Mouse (Mus musculus) liver, embryonic 13.5 days (tissue): ENCODE results near the gene Dffa. TPM values are rescaled to one million over a fixed set of nuclear protein-coding genes. Genes with fewer than 3 reads are reported as not detected.

Experiments
- ATAC-seq: fragments of 200-750 bp; cut with Nextera tagmentation; 2 replicates; pipeline ENCODE4 v1.8.0; 2017; ENCODE audit warnings: low read depth, mild to moderate bottlenecking, moderate number of reproducible peaks, moderate library complexity
- DNase-seq: peaks from one replicate; pipeline ENCODE4 v3.0.0; 2022
- H3K27ac ChIP-seq: fragments of 300-500 bp; sonication (generic); 2 replicates; pipeline ENCODE4 v1.5.1; 2015; ENCODE audit warnings: moderate library complexity, mild to moderate bottlenecking, inconsistent platforms
- H3K27me3 ChIP-seq: fragments of 300-500 bp; sonication (generic); 2 replicates; pipeline ENCODE4 v1.6.1; 2015; ENCODE audit warnings: mild to moderate bottlenecking, inconsistent platforms
- H3K36me3 ChIP-seq: fragments of 300-500 bp; sonication (generic); 2 replicates; pipeline ENCODE4 v1.6.1; 2015; ENCODE audit warnings: mild to moderate bottlenecking, inconsistent platforms
- H3K4me1 ChIP-seq: fragments of 300-500 bp; sonication (generic); replicated peaks from 2 replicates; pipeline ENCODE4 v1.6.1; 2015; ENCODE audit warnings: inconsistent platforms
- H3K4me2 ChIP-seq: fragments of 300-500 bp; sonication (generic); 2 replicates; pipeline ENCODE4 v1.6.1; 2015; ENCODE audit warnings: inconsistent platforms, mild to moderate bottlenecking, moderate library complexity
- H3K4me3 ChIP-seq: fragments of 300-500 bp; sonication (generic); replicated peaks from 2 replicates; pipeline ENCODE4 v1.5.1; 2015; ENCODE audit warnings: mild to moderate bottlenecking, inconsistent platforms
- H3K9ac ChIP-seq: fragments of 300-500 bp; sonication (generic); 2 replicates; pipeline ENCODE4 v1.6.1; 2015; ENCODE audit warnings: mild to moderate bottlenecking, inconsistent platforms
- H3K9me3 ChIP-seq: fragments of 300-500 bp; sonication (generic); replicated peaks from 2 replicates; pipeline ENCODE4 v1.6.1; 2016; ENCODE audit warnings: inconsistent platforms
- whole genome bisulfite sequencing: fragments of 180-500 bp; shearing (Covaris S2); methylation state at CpG from one replicate; pipeline ENCODE4 v1.1.7; 2015; ENCODE audit not compliant: insufficient replicate concordance; 5-methylcytosine and 5-hydroxymethylcytosine counted together
- polyA plus RNA-seq: library from polyadenylated mRNA; unstranded; fragments of >200 nt; fragmentation: Nextera tagmentation; extraction: Ambion mirVana; gene quantifications from 2 replicates; pipeline ENCODE4 v1.2.1, GENCODE M21; 2015

The Dffa gene
- polyA plus RNA-seq, 1 experiment from 2014 or later, result 20.7 TPM

DNA sequence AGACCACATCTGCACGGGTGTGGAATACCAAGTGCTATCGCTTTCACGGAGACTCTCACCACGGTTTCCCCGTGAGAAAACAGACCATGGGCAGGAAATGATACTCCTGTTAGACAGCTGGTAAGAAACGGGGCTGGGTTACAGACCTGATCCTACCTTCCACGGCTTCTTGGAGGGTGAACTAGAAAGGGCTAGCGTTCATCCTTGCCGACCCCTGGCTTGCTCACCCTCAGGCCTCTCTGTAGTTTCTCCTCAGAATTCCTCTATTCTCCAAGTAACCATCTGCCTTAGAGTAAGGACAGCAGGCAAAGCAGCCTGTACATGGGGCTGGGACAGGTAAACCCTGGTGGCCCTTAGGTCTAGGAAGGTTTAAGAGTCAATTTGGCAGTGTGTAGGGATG, 45.2 kb downstream of the Dffa start:
- 61% methylated on average over 9 of the region's 9 CpGs for WGBS
- Histone ChIP-seq H3K27me3 (peaks cover 3% of the 10 kb centered on the region; the same call in 1 of the 2 replicates), H3K9ac (no peak overlapping the region), H3K4me1 (peaks cover 37% of the 10 kb centered on the region), H3K36me3 (peaks cover 49% of the 10 kb centered on the region), H3K9me3 (no peaks in the 10 kb centered on the region), H3K27ac (peak overlapping the region; percentile 30; the same call in 1 of the 2 replicates), H3K4me2 (no peak overlapping the region), H3K4me3 (no peak overlapping the region)
- DNase-seq, result no peak
- no peak for ATAC-seq

DNA sequence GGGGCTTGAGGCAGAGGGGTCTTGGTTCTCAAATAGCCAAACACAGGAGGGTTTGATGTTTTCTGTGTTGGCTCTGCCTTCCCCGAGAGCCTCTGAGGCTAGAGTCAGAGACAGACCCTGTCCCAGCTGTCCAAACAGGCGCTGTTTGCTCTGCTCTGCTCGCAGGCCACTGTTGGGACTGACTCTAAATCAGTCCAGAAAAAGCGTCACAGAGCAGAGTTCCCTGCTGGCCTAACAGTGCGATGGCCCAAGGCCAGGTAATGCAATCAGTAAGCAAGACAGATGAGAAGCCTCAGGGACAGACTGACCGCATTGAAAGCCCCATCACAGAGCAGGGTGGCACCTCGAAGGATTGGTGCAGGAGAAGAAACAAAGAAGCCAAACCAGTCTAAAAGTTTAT, 45.7 kb downstream of the Dffa start:
- Histone ChIP-seq H3K27me3 (peaks cover 3% of the 10 kb centered on the region; the same call in 1 of the 2 replicates), H3K27ac (peak overlapping the region; percentile 48; the same call in 1 of the 2 replicates), H3K4me3 (no peak overlapping the region), H3K9me3 (no peaks in the 10 kb centered on the region), H3K9ac (no peak overlapping the region), H3K4me1 (peaks cover 37% of the 10 kb centered on the region), H3K4me2 (no peak overlapping the region), H3K36me3 (peaks cover 54% of the 10 kb centered on the region)
- no peak for DNase-seq
- ATAC-seq, result peak; percentile 62
- WGBS, result 71% methylated on average over 7 of the region's 7 CpGs

DNA sequence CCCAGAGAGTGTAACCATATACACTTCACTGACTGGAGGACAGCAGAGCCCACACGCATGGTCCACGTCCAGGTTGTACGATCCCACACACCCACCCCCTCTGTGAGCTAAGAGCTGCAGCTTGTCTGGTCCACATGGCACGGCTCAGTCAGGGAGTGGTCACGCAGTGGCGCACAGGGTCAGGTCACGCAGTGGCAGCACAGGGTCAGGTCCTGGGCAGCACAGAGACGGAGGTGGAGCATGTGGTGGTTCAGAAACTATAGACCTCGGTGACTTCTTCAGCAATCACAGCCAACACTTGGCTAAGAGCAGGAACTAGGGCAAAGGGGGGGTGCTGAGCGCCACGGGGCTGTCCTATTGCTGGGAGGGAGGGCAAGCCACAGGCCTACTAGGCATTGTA, 46.3 kb downstream of the Dffa start:
- ATAC-seq, result peak; percentile 41
- H3K36me3 ChIP-seq, result peaks cover 60% of the 10 kb centered on the region

DNA sequence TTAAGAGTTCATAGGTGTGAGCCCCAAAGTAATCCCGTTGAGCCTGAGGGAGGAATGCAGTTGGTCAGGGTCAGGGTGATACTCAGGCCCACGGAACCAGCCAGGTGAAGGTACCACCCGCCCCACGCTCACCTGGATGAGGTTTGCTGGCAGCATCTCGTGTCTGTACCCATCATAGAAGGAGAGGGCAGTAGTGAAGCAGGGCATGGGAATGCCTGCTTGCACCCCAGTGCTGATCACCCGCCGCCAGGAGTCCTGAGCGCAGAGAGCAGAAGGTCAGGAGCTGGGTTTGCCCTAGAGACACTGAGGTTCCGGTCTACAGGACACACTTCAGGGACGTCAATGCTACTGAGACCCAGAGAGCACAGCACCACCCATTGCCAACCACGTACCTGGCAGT, 46.8 kb downstream of the Dffa start:
- peaks cover 37% of the 10 kb centered on the region for H3K4me1 ChIP-seq
- peak overlapping the region; percentile 48 for H3K27ac ChIP-seq
- no peak overlapping the region for H3K4me3 ChIP-seq
- DNase-seq, result no peak
- H3K9ac ChIP-seq, result no peak overlapping the region
- no peak for ATAC-seq
- WGBS, result 83% methylated on average over 11 of the region's 11 CpGs
- H3K4me2 ChIP-seq, result no peak overlapping the region
- no peaks in the 10 kb centered on the region for H3K27me3 ChIP-seq
- peaks cover 65% of the 10 kb centered on the region for H3K36me3 ChIP-seq
- H3K9me3 ChIP-seq, result no peaks in the 10 kb centered on the region

More for the DNA sequence above, 46.3 kb downstream of the Dffa start:
- peaks cover 1% of the 10 kb centered on the region; the same call in 1 of the 2 replicates for H3K27me3 ChIP-seq
- DNase-seq, result no peak
- no peak overlapping the region for H3K9ac ChIP-seq
- H3K27ac ChIP-seq, result peak overlapping the region; percentile 48
- peaks cover 37% of the 10 kb centered on the region for H3K4me1 ChIP-seq
- WGBS, result 71% methylated on average over 11 of the region's 11 CpGs
- no peak overlapping the region for H3K4me3 ChIP-seq
- no peak overlapping the region for H3K4me2 ChIP-seq
- H3K9me3 ChIP-seq, result no peaks in the 10 kb centered on the region

DNA sequence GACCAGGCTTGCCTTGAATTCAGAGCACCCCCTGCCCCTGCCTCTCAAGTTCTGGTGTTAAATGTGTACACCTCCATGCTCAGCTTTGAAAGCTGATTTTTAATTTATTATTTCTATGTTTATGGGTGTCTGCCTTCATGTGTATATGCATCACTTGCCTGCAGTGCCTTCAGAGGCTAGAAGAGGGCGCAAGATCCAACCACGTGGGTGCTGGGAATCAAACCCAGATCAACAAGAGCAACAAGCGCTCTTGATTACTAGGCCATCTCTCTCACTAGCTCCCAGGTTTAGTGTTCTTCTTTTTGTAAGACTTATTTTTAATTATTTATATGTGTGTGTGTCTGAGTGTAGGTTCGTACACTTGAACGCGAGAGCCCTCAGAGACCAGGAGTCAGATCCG, 50.9 kb downstream of the Dffa start:
- ATAC-seq (no peak), DNase-seq (no peak)
- WGBS, result 91% methylated on average over 7 of the region's 7 CpGs
- H3K27ac ChIP-seq, result no peak overlapping the region
- H3K4me1 ChIP-seq, result peaks cover 8% of the 10 kb centered on the region
- H3K27me3 ChIP-seq, result no peaks in the 10 kb centered on the region
- no peak overlapping the region for H3K4me2 ChIP-seq
- no peak overlapping the region for H3K9ac ChIP-seq
- peaks cover 98% of the 10 kb centered on the region for H3K36me3 ChIP-seq
- no peak overlapping the region for H3K4me3 ChIP-seq
- H3K9me3 ChIP-seq, result no peaks in the 10 kb centered on the region

DNA sequence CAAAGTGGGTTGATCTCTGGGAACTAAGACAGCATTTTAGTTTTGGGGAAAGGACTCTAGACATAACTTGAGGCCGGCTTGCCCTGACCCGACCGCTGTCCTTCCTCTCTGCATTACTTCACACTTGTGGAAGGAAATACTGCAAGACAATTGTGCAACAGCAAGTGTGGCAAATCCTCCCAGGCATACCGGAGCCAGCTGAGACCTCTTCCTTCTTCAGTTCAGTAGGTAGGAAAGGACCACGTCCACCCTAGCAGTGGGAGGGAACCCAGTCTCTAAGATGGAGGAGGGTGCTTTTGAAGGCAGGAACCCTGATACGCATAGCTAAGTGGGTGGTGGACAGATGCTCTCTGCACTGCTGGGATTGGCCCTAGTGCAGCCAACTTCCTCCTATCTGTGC, 51.8 kb downstream of the Dffa start:
- Histone ChIP-seq H3K4me3 (no peak overlapping the region), H3K27me3 (no peaks in the 10 kb centered on the region), H3K27ac (no peak overlapping the region), H3K9me3 (no peaks in the 10 kb centered on the region), H3K4me1 (peaks cover 2% of the 10 kb centered on the region), H3K9ac (no peak overlapping the region), H3K36me3 (peaks cover 99% of the 10 kb centered on the region), H3K4me2 (no peak overlapping the region)
- ATAC-seq (peak; percentile 34; the same call in 1 of the 2 replicates), DNase-seq (no peak)
- whole genome bisulfite sequencing, result 67% methylated on average over 6 of the region's 6 CpGs

DNA sequence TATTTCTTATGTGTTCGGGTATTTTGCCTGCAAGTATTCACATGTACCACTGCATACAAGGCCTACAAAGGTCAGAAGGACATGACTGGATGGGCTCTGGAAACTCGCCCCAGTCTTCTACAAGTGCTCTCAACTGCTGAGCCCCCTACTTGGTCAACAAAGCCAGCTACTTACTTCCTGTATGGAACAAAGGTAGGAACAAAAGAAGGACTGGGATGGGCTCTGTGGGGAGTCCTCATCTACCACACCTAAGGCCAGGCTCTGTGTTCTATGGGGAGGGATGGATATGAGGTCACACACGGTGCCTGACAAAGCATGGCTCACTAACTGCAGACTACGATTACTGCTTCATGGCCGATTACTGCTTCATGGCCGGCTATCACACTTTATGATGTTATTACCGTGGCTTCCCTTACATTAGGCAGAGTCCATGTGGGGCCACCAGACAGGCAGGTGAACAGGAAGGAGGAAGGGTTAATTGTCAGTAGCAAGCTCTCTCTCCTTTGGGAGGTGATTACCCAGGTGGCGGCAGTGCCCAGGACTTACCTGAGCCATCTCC, 53.5 kb downstream of the Dffa start:
- H3K4me2 ChIP-seq, result no peak overlapping the region
- ATAC-seq (no peak), DNase-seq (no peak)
- no peaks in the 10 kb centered on the region for H3K27me3 ChIP-seq
- 79% methylated on average over 8 of the region's 8 CpGs for WGBS
- H3K9ac ChIP-seq, result no peak overlapping the region
- no peaks in the 10 kb centered on the region for H3K9me3 ChIP-seq
- H3K4me1 ChIP-seq, result 0 out of 2 replicates have a peak, but pooled peaks cover 2% of the 10 kb centered on the region
- H3K4me3 ChIP-seq, result no peak overlapping the region
- H3K36me3 ChIP-seq, result peaks cover 97% of the 10 kb centered on the region
- no peak overlapping the region for H3K27ac ChIP-seq

DNA sequence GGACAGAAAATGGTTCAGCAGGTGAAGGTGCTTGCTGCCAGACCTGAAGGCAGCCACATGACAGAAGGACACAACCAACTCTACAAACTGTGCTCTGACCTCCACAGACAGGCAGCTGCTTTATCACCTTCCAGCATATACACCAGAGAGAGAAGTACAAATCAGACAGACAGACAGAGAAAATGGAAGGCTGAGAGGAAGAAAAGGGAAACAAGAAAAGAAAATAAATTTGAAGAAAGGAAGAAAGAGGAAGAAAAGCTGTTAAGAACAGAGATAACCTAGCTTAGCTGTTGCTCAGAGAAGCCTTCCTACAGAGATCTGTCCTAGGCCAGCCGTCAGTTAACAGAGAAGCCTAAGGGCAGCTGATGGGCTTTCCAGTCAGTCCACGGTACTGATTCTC, 55.3 kb downstream of the Dffa start:
- WGBS, result 83% methylated on average over 2 of the region's 2 CpGs
- no peak overlapping the region for H3K27ac ChIP-seq
- DNase-seq (no peak), ATAC-seq (no peak)
- H3K27me3 ChIP-seq, result no peaks in the 10 kb centered on the region
- H3K36me3 ChIP-seq, result peaks cover 88% of the 10 kb centered on the region
- H3K4me3 ChIP-seq, result no peak overlapping the region
- no peaks in the 10 kb centered on the region for H3K9me3 ChIP-seq
- no peak overlapping the region for H3K9ac ChIP-seq
- H3K4me2 ChIP-seq, result no peak overlapping the region
- H3K4me1 ChIP-seq, result peaks cover 16% of the 10 kb centered on the region

DNA sequence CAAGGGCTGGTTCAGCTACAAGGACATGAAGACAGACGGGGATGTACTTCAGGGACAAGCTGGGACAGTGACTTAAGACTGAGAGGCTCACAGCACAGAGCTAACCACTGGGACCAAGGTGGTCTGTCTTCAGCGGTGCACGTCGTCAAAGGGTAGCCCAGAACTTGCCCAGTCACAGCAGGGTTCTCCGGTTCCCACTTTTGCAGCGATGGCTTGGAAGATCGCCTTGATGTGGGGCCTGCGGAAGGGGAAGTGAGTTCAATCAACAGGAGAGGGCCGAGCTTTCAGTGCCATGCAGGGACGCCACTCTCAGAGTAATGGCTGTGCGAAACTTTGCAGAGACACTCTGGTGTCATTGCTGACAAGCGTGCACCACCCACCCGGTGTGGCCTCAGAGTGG, 55.9 kb downstream of the Dffa start:
- H3K27ac ChIP-seq, result no peak overlapping the region
- H3K9me3 ChIP-seq, result no peaks in the 10 kb centered on the region
- DNase-seq (no peak), ATAC-seq (no peak)
- H3K4me1 ChIP-seq, result peaks cover 23% of the 10 kb centered on the region
- H3K4me2 ChIP-seq, result no peak overlapping the region
- 74% methylated on average over 13 of the region's 13 CpGs for WGBS
- H3K27me3 ChIP-seq, result no peaks in the 10 kb centered on the region
- H3K36me3 ChIP-seq, result peaks cover 88% of the 10 kb centered on the region
- H3K4me3 ChIP-seq, result no peak overlapping the region
- no peak overlapping the region for H3K9ac ChIP-seq

DNA sequence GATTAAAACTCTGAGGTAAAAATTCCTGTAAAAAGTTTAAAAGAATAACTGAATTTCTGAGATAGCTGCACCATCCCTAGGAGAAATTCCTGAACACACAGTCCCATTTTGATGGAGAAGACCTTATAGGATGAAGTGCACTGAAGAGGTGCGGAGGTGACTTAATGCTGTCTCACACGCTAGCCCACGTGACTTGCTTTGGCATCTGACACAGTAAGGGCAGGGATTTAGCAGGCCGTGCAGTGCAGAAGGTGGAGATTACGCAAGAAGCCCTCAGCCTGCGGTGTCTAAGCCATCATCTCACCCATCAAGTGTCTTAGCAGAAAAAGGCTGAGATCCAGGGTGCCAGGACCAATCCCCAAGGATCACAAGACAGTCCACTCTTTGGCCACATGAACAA, 57.2 kb downstream of the Dffa start:
- DNase-seq, result no peak
- Histone ChIP-seq H3K9me3 (no peaks in the 10 kb centered on the region), H3K4me3 (no peak overlapping the region), H3K4me2 (no peak overlapping the region), H3K36me3 (peaks cover 80% of the 10 kb centered on the region), H3K27ac (no peak overlapping the region), H3K4me1 (peaks cover 36% of the 10 kb centered on the region), H3K9ac (no peak overlapping the region), H3K27me3 (no peaks in the 10 kb centered on the region)
- ATAC-seq, result no peak
- WGBS, result 75% methylated on average over 6 of the region's 6 CpGs

DNA sequence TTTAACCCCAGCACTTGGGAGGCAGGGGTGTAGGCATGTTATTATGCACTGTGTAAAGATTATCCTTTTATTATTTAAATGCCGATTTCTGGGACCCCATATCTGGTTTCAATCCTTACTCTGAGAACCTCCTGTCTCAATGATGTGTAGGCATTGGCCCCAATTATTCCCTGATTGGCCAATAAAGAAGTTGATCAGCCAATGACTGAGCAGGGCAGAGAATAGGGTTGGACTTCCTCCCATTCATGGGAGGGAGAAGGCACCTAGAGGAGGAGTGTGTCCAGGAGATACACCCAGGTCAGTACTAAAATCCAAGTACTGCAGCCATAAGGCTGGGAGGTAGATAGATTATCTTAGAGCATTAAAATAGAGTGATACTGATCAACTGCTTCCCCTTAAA, 59.2 kb downstream of the Dffa start:
- Histone ChIP-seq H3K36me3 (peaks cover 61% of the 10 kb centered on the region), H3K4me3 (no peak overlapping the region), H3K4me1 (peaks cover 49% of the 10 kb centered on the region), H3K27me3 (no peaks in the 10 kb centered on the region), H3K4me2 (no peak overlapping the region), H3K9me3 (no peaks in the 10 kb centered on the region), H3K9ac (no peak overlapping the region), H3K27ac (no peak overlapping the region)
- ATAC-seq (no peak), DNase-seq (no peak)
- 44% methylated on average over 1 of the region's 1 CpGs for WGBS

DNA sequence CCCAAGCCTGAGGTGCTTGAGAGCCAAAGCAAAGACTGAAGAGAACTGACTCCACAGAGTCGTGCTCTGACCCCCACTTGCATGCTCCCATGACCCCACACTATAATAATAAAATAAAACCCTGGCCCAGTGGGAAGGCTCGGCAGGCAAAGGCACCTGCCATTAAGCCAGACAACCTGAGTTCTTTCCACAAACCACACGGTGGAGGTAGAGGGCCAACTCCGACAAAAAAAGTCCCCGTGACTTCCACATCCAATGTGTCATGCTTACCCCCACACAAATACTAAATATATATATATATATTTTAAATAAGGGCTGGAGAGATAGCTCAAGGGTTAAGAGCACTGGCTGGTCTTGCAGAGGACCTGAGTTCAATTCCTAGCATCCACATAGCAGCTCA, 60.2 kb downstream of the Dffa start:
- WGBS, result 69% methylated on average over 5 of the region's 5 CpGs
- H3K36me3 ChIP-seq, result peaks cover 52% of the 10 kb centered on the region
- no peaks in the 10 kb centered on the region for H3K27me3 ChIP-seq
- H3K27ac ChIP-seq, result no peak overlapping the region
- H3K9ac ChIP-seq, result no peak overlapping the region
- no peak overlapping the region for H3K4me3 ChIP-seq
- peak overlapping the region; percentile 15; the same call in 1 of the 2 replicates for H3K4me2 ChIP-seq
- ATAC-seq, result no peak
- H3K9me3 ChIP-seq, result no peaks in the 10 kb centered on the region
- DNase-seq, result no peak
- H3K4me1 ChIP-seq, result peaks cover 52% of the 10 kb centered on the region
